Mouse (Mus musculus) adrenal gland, postnatal 14 days (tissue): ENCODE results near the gene Nfe2l3. TPM values are rescaled to one million over a fixed set of nuclear protein-coding genes. Genes with fewer than 3 reads are reported as not detected.

Experiments
- DNase-seq: peaks from one replicate; pipeline ENCODE4 v3.0.0; 2021; ENCODE audit warnings: mixed read lengths
- total RNA-seq: library from RNA; stranded (reverse); gene quantifications from 2 replicates; pipeline ENCODE4 v1.2.3, GENCODE M21; 2021

Nfe2l3 gene
- total RNA-seq, 1 experiment from 2014 or later, result 0.33 TPM

DNA sequence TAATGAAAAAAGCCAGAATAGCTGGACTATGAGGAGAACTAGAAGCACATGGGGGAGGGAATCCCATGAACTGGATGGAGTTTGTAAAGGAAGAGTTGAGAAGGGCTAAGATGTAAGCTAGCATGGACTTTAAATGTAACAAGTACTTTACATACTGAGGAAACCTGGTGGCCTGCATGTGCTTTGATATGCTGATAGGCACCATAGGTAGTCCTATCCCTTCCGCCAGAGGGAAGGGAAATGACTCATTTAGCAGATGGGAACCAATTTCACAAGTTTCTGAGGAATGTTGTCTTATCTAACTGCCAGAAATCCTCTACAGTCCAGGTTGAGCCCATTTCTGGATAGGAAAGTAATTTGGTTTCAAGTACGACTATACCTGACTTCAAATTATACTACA lies 53.2 kb downstream of the Nfe2l3 start:
- DNase-seq, result no peak

- DNase-seq, result no peak
These were observed 53.7 kb downstream of the Nfe2l3 start for GRCm38 (mm10) chr6:51486076-51486710.

GRCm38 (mm10) chr6:51486731-51487130 lies 54.3 kb downstream of the Nfe2l3 start:
- no peak for DNase-seq

DNA sequence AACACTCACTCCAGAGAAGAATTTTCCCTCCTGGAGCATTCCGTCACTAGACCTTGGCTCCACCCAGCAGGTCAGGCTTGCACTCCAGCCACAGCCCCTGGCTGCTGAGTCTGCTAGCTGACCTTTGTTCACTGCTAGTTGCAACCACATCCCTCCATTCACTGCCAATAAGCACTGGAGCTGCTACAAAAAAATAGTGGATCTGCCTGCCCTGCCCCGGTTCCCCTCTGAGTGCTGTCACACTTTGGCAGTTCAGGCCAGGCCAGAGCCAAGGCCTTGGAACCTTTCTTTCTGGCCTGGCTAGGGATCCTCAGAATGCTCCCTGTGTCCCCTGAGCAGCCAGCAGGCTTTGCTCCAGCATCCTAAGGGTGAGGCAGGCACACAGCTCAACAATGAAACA lies 57.3 kb downstream of the Nfe2l3 start:
- DNase-seq, result peak; percentile 73

GRCm38 (mm10) chr6:51497321-51498111 lies 65.0 kb downstream of the Nfe2l3 start:
- DNase-seq, result no peak

DNA sequence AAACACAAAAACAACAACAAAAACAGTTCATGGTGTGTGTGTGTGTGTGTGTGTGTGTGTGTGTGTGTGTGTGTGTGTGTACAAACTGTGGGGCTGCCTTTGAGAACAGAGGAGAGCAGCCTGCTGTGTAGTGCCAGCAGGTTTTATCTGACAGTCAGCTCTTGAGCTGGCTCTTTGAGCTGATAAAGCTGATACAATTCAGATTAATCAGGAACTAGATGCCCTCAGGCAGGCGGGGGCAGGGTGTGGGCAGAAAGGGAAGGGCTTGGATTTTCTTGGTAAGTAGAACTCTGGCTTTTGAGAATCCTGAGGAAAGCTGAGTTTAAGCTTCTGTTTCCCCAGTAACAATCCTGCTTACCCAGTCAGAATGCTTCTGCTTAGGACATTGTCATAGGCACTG lies 73.2 kb downstream of the Nfe2l3 start:
- DNase-seq, result no peak

DNA sequence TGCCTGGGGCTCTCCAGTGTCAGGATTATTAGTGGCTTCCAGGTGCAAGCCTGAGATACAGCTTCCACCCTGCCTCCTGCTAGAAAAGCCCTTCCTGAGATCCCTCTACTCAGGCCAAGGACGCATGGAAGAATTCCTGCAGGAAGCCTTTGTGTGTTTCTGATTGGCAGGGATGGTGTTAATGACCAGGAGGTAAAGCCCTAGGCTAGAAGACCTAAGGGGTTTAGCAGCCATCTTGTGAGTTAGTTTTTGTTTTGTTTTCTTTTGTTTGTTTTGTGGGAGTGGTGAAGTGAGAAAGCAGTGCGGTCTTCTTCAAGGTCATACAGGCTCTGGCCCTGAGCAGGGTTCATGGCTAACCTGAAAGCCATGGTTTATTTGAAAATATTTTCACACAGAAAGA lies 75.1 kb downstream of the Nfe2l3 start:
- DNase-seq, result no peak

Other genes starting within 250 kb of the Nfe2l3 start
- 794 and 798 TPM in 2 replicates for gene Hnrnpa2b1, start 37.2 kb downstream of the Nfe2l3 start, total RNA-seq
- gene Cbx3, start 37.7 kb downstream of the Nfe2l3 start, total RNA-seq, result 111 and 114 TPM in 2 replicates
- gene Snx10, start 91.2 kb downstream of the Nfe2l3 start, total RNA-seq, result 51.6 and 57.2 TPM in 2 replicates